Mouse (Mus musculus) embryonic fibroblast, embryonic 13.5 days (primary cell): ENCODE data around the gene Limd2.

ENCODE experiments used
- CTCF ChIP-seq: IDR thresholded peaks from 2 replicates; pipeline ENCODE4 v1.5.1; 2011; ENCODE audit warnings: mild to moderate bottlenecking, control low read depth, low read length, moderate library complexity, borderline replicate concordance; ENCODE audit not compliant: insufficient read depth
- POLR2A ChIP-seq: IDR thresholded peaks from 2 replicates; pipeline ENCODE4 v1.6.1; 2011; ENCODE audit warnings: low read depth, mild to moderate bottlenecking, control low read depth, low read length, moderate library complexity

DNA sequence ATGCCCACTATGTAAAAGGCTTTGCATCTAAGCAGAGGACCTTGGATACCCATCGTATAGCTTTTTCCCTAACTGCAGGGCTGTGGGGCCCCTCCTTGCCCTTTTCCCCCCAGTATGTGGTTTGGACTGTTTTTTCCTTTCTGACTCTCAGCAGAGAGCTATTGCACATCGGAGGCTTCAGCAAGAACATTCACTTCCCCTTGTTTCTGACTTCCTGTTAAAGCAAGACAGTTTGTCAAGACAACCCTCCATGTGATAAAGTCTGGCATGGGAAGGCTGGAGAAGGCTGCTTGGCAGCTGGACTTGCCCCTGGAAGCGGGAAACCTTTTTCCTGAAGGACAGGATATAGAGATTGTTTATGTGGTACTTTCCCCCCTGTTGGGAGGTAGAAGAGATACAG lies 37.9 kb downstream of the Limd2 start:
- TF ChIP-seq CTCF (no peak), POLR2A (no peak)
